Mouse (Mus musculus) heart, postnatal 10 days (tissue): ENCODE measurements around the gene Adam11. TPM values are rescaled to one million over a fixed set of nuclear protein-coding genes. Genes with fewer than 3 reads are reported as not detected.

Experiments used
- DNase-seq, 2 experiments: peaks; one replicate each; pipeline ENCODE4 v3.0.0; 2021
- intact Hi-C: fragments of 180-260 bp; cut with DNase I; formaldehyde crosslinking; loops from one replicate; pipeline ENCODE4 v1.15.1; 2025
- total RNA-seq, 2 experiments: library from RNA; stranded (reverse); gene quantifications; 2 replicates each; pipeline ENCODE4 v1.2.3; 2021

Adam11 gene
- total RNA-seq, 2 experiments from 2014 or later = 5.8 TPM

DNA sequence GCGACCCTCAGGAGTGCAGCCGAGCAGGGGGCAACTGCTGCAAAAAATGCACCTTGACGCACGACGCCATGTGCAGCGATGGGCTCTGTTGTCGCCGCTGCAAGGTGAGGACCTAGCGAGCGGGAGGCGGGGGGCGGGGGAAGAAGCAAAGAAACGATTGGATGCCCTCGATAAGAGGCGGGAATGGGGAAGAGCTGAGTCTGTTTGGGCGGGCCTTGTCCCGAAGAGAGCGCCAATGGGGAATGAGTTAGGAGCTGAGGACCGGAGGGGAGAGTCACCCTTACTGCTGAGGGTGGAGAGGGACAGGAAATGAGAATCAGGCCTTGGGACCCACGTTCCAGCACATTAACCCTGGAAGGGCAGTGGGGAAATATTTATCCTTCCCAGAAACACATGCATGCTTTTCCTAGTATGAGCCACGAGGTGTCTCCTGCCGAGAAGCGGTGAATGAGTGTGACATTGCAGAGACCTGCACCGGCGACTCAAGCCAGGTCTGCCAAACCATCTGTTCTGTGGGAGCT is 13.4 kb downstream of the Adam11 start:
- intact Hi-C loops = loop anchor here (1.0 to 2.0 kb wide), 3 partner anchors 78 to 218 kb away; no protein-coding TSS in a partner anchor
- DNase-seq = peak; percentile 89

DNA sequence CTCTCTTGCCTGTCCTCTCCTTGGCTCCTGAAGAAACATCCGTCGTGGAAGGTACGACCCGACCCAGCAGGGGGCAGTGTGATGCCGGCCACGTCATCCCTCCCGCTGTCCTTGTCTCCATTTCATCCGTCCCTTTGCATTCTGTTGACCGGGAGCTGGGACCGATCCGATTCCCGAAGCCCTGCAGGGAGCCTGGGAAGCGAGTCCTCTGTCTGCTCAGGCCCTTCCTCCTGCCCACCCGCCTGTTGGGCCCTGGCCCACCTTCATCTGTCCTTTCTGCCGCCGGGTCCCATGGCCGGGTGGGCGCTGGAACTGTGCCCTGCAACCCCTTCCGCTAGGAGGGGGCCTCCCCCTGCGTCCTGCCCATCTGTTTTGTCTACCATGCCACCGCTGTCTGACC is 16.4 kb downstream of the Adam11 start:
- peak; percentile 91 to 93 for DNase-seq
- intact Hi-C loops = no loop called here

DNA sequence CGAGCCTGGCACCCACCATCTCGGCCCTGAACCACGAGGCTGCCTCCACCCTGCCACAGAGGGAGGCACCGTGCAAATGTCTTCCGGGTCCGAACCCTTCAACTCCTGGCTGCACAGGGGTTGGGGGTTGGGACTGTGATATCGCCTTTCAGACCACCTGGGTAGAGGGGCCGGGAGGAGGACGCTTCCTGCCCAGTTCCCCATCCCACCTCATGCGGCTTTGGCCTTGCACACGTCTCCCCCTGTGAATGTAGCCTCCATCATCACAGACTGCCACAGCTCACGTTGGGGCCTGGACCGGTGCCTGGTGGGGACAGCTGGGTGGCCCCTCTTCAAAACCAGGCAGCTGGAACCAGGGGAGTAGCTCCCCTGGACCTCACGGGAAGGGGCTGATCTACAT is 16.9 kb downstream of the Adam11 start:
- intact Hi-C loops = no loop called here

DNA sequence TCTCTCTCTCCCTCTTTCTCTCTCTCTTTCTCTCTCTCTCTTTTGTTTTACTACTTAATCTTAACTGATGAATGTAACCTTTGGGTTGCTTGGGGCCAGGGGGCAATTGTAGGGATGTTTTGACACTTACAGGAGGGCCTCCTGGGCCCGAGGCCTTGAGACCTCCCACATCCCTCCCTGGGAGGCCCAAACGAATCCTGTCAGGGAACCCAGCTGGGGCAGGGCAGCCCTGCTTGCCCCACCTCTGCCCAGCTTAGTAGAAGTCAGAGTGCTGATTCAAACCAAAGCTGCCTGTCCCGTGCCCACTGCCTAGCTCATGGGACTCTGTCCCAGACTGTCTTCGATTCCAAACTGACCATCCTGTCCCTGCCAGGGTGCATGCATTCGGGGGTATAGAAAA is 17.4 kb downstream of the Adam11 start:
- intact Hi-C loops = no loop called here
- DNase-seq = no peak

More for the DNA sequence above, 16.9 kb downstream of the Adam11 start:
- DNase-seq = no peak

DNA sequence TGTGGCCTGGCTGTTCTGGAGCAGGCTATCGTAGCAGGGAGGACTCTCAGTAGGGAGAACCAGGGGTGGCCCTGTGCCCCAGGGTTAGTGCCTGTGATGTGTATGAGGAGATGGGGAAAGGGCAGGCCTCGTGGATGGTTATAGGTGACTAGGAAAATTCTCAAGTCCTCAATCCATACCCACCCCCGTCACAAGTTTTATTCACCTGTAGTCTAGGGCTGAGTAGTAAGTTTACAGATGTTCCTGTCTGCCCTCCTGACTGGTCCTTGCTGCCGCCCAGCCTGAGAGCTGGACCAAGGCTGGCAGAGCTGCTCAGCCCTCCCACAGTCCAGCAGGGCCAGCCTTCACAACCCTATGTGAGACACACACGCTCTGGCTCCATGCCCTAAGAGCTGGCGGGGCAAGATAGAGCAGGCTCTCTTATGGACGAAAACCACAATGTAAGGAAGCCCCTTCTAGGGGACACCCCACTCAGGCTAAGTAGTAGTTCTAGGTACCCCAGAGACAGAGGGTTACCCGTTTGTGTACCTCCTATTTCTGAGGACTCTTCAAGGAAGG is 17.9 kb downstream of the Adam11 start:
- no peak for DNase-seq
- intact Hi-C loops = no loop called here

DNA sequence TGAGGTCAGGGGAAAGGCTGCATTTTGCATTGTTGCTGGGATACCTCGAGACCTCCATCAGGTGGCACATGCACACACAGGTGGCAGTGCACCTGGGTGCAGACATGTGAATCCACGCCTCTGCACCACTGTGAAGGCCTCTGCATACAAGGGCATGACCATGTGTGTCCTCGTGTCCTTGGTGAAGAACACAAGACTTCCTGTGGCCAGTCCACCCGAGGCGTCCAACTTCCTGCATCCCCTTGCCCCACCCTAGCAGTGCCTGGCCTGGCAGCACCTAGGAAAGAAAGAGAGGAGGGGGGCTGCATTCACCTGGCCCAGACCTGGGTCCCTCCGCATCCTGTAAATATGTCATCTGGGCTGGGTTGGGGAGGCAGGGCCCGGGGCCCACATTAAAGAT is 18.6 kb downstream of the Adam11 start:
- no peak for DNase-seq
- intact Hi-C loops = loop anchor here (1.0 kb wide), 1 partner anchor 38 kb away; no protein-coding TSS in a partner anchor

DNA sequence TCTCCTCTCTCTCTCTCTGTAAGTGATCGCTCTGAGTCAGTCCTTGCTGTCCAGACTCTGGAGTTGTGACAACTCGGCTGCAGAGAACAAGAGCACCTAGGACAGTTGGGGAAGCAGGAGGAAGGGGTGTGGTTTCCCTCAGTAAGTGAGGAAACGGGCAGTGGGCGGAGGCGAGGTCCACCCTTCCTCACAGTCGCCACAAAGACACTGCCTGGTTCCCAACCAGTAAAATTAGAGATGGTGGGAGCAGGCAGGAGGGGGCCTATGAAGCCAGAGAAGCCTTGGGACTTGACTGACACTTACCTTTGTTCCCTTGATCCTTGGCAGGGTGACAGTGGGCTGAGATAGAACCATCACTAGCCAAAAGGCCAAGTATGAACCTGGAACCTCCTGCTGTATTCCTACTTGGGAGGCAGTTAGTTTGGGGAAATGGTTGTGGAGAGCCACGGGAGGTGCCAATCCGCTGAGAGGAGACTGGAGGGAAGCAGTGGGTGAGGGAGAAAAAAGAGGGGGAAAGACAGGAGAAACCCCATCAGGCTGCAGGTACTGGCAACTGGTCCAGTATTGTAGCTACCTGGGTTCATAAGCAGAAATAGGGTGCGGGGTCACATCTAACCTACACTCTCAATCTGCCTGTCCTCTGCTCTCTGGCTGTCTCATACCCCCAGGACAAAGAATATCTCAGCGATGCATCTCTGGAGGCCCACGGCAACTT is 19.2 kb downstream of the Adam11 start:
- DNase-seq = peak in 1 of 2 experiments; percentile 48
- intact Hi-C loops = loop anchor here (1.0 kb wide), 1 partner anchor 38 kb away; no protein-coding TSS in a partner anchor

DNA sequence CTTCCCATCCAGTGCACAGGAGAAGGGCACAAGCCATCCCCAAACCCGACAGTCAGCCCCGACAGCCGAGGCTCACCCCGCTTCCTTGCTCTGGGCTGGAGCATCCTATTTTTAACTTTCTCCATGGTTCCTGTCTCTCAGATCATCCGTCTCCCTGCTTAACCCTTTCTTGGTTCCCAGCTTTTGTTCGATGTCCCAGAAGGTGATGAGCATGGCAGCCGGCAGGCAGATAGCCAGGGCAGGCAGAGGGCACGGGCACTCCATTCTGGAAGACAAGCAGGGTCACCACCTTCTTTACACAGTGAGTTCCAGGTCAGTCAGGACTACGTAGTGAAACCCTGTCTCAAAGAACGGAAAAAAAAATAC is 19.7 kb downstream of the Adam11 start:
- intact Hi-C loops = loop anchor here (1.0 kb wide), 1 partner anchor 37 kb away; no protein-coding TSS in a partner anchor
- no peak for DNase-seq

DNA sequence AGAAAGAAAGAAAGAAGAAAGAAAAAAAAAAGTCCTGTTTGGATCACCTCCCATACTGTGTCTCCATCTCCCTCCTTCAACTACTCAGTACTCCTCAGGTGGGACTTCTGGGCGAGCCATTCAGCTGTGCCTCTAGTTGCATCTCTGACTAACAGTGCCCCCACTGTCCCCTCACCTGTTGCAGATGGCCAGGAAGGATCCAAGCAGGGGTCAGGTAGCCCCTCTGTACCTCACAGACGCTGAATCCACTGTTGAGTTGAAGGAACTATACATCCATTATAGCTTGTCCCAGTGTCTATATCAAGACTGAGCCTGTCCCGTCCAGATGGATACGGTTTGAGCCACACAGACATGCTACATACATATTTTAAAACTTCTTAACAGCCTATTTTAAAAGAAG is 20.3 kb downstream of the Adam11 start:
- intact Hi-C loops = no loop called here
- no peak for DNase-seq

DNA sequence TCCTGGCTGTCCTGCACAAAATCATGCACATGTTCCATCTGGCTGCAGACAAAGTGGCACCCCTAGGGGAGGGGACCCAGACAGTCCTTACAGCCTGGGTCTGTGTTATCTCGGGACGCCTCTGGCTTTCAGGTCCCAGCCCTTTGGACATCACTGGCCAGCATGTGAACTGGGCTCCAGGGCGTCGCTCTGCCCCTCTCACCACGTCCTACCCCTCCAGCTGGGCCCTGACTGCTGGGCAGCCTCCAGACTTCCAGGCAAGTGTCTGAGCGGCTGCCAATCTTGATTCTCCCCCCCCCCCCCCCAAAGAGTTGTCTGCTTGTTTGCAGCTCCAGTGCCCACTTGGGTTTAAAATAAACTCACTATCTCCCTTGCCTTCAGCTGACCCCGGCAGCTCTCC is 22.2 kb downstream of the Adam11 start:
- intact Hi-C loops = no loop called here
- DNase-seq = peak in 1 of 2 experiments; percentile 66

DNA sequence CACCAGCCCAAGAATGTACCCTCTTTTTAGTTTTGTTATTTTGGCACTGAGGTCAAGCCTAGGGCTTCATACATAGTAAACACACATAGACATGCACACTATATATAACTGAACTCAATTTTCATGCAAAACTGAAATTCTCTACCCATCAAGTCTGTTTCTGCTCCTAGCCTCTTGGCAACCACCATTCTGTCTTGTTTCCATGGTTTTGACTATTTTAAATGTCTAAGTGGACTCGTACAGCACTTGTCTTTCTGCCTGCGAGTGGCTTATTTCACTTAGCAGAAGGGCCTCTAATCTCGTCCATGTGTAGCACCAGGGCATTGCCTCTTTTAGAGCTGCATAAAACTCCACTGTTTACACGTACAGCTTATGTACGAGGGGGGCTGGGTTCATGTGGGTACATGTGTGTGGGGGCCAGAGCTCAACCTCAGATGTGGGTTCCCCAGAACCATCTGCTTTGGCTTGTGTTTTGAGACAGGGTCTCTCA is 26.5 kb downstream of the Adam11 start:
- DNase-seq = no peak
- intact Hi-C loops = no loop called here

DNA sequence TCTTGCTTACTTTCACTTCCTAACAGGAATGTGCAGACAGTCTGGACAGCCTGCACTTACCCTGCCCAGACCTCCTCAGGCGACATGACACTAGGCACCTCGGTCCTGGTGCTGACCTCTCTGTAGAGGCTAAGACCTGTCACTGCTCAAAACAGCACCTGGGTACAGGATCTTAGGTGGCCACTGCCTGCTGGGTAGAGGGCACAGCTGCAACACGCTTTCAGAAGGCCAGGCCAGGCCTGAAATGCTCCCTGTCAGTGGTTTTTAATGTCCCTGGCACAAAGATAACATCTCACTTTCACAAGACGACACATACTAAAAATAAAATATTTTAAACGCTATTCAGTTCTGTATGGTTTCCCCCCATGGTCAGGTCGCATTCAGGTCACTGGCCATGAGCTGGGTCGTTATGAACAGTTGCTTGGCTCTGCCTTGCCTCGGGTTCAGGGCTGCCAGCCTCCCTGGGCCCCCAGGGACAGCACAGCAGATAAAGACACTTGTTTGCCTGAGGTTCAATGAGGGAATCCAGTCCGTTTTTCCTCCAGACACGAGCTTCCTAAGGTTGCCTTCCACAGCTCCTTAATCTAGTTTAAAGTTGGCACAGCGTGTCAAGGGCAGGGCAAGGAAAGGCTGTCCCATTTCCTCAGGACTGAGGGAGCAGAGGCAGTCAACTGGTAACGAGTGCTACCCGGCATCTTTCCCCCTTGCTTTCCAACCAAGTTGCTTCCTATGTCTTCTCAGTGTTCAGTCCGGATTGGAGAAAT is 30.6 kb downstream of the Adam11 start:
- DNase-seq = peak in 1 of 2 experiments; percentile 37
- intact Hi-C loops = no loop called here

DNA sequence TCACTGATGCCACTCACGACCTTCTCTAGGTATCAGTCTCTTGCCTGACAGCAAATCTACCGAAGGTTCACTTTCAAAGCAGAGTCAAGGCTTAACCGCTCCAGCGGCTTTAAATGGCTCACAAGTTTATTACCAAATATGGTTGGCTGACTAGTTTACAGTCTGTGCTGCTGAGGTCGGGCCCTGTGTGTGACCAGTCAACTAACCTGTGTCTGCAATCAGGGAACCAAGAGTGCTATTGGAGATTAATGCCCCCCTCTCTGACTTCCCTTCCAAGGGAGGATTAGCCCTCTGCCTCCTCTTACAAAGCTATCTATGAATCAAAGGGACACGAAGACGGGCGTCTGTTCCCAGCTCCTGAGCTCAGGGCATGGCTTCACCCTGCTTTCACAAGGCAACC is 32.9 kb downstream of the Adam11 start:
- DNase-seq = peak in 1 of 2 experiments; percentile 26
- intact Hi-C loops = no loop called here

DNA sequence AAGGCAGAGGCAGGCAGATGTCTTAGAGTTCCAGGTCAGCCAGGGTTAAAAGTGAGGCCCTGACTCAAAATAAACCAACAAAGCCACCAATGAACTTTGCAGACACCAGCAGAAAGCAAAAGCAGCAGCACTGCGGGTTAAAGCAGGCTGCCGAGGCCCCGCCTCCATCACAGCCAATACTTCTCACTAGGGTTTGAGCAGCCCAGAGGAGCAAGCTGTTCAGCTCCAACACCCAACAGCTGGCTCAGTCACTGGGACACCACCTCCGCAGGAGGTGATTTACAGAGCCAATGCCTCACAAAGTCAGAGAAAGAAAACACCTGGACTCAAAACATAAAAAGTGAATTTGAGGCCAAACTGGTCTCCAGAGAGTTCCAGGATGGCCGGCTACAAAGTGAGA is 42.2 kb downstream of the Adam11 start:
- no peak for DNase-seq
- intact Hi-C loops = no loop called here

DNA sequence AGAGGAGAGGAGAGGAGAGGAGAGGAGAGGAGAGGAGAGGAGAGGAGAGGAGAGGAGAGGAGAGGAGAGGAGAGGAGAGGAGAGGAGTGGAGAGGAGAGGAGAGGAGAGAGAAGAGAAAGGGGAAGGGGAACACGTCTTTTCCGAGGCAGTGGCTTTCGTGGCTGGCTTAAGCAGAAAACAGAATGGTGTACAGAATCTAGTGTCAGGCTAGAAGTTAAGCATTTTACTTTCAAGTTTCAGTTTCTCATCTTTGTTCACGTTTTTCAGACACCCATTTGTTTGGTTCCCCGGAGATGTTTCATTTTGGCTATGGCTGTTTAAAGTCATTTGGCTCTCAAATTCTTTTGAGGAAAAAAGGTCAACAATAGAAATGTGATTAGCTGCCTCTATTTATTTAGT is 47.0 kb downstream of the Adam11 start:
- intact Hi-C loops = no loop called here

DNA sequence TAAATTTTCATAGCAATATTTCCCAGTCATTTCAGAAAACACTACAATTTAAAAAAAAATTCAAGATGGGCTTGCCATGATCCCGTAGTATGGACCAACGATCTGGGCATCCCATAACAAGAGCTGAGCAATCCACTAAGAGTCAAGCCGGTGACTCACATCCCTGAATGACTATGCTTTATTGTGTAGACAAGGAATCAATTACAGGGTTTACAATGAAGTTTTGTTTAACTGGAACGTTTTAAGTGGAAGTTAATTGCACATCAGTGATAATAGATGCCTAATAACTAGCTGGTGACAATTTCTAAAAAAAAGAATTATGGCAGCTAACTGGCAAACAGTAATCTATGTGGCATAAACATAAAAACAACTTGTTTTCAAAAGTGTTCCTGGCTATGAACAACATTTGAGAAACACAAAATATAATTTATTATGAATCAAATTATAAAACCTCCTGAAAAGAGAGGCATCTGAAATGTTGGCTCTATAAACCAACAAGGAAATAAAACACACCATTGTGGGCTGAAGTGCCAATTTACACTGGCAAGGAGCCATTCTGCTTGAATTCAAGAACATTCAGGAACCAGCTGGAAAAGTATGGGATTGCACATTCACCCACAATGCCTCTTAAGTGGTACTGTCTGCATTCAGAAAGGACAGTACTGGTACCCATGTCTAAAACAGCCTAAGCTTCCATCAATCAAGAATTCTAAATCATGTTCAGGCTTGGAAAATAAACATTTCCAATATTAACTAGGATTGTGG is 49.7 kb downstream of the Adam11 start:
- intact Hi-C loops = no loop called here
- no peak for DNase-seq

More for the DNA sequence above, 47.0 kb downstream of the Adam11 start:
- DNase-seq = no peak

DNA sequence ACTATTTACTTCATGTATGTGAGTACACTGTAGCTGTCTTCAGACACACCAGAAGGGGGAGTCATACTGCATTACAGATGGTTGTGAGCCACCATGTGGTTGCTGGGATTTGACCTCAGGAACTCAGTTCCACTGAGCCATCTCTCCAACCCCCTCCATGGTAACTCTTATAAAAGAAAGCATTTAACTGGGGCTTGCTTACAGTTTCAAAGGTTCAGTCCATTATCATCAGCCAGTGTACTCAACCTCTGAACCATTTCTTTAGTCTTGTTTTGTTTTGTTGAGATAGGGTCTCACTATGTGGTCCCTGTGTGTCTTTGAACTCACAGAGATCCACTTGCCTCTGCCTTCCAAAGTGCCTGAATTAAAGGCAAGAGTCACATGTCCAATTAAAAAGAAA is 53.6 kb downstream of the Adam11 start:
- DNase-seq = no peak
- intact Hi-C loops = no loop called here

DNA sequence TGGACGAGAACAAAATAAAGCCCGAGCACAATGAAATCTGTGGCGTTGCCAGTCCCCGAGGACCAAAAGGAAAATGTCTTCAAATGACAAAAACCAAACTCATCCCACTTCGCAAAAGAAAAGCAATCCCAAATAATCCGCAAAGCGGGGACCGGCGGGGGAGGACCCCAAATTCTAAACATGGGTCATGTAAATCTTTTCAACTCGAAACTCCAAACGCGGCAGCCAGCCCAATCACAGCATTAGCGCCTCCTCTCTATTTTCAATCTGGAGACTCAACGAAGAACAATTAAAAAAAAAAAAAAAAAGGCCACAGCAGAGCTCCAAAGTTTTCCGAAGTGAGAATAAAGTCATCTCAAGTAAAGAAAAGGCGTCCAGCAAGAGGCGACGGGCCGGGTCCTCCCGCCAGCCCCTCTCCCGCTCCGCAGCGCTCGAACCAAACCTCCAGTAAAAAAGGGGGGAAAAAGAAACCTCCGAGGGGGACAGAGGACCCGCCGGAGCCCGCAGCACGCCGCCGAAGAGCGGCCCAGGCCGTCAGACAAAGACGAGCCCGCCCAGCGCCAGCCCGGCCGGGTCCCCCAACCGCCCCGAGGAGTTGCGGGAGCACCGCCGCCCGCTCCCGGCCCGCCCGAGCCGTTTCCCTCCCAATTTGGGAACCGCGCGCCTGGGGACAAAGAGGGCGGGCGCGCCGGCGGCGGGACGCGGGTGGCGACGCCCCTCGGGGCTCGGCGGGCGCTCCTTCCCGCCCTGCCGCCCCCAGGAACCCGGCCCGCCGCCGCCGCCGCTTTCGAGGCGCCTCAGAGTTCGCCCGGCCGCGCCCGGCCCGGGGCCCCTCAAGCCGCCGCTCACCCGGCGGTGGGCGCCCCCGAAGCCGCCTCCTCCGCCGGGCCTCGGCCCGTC is 57.1 kb downstream of the Adam11 start:
- DNase-seq = peak; percentile 61 to 65
- intact Hi-C loops = loop anchor here (1.0 kb wide), 1 partner anchor 38 kb away; no protein-coding TSS in a partner anchor

DNA sequence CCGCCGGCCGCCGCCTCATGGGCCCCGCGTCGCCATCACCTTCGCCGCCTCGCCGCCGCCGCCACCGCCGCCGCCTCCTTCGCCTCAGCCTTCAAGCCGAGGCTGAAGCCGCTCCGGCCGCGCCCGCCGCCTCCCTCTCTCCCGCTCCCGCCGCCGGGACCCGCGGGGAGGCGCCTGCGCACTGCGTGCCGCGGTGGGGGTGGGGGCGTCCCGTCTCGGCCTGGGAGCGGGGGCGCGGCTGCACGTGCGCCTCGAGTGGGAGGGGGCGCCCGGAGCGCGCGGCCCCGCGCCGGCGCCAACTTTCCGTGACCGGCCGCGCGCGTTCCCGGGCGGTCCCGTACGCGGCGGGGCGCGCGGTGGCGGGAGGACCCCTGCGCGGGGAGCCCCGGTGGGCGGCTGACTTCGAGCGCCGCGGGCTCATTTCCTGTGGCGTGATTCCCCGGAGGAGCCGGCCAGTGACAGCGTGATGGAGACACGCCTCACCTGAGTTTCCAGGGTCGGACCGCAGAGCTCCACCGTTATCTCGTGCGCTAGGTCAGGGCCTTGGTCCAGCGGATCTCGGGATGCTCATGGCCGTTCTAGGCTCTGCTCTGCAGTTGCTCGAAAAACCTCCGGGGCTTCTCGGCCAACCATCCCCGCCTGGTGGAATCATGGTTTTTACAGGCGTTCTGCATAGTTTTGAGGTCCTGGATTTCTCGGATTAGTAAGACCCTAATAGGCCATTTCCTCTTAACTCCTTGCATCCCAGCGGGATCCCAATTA is 58.0 kb downstream of the Adam11 start, which contains the start of gene Gjc1:
Gene Gjc1 (minus strand): TSS at position 680 of the 762 bp plus-strand sequence.
- intact Hi-C loops = no loop called here
- DNase-seq = peak; percentile 83 to 84
